Mouse (Mus musculus): ENCODE data around the gene Dhodh.

Gene Dhodh

DNA sequence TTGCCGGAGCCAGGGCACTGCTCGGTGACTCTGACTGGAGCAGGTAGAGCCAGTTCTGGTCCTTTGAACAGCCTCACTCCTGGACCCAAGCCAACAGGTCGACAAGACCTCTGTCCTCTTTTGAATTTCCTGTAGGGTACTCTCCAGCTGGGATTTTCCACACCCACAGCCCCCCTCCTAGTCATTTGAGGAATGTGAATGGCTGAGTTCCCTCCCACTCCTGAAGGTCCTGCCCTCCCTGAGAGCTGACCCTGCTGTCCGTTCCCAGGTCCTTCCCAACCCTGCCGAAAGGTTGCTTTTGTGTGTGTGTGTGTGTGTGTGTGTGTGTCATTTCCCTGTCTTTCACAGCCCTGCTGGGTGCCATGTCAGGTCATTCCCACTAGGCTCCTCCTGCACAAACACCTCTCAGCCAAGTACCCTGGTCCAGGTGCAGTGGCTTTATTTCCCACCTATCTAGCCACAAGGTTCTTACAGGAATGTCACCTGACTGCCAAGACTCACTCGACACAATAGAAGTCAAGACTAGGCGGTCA lies 21.4 kb downstream of the Dhodh start:
- DNase-seq (ENCODE audit: low read depth, low spot score), result no peak

DNA sequence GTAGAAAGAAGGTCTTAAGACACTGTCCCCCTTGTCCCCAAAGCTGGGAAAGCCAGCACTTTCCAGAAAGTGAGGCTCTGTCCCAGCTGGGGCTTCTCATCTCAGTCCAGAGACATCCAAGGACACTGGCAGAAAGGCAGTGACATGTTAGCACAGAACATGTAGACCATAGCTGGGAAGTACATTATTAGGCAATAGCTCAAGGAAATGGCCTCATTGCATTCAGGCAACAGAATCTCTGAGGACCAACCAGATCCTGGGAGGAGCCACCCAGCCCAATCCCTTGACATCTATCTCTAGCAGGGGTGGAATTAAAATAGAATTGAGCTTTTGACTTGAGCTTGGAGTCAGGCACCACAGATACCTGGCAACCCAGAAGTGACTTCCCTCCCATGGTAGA lies 22.8 kb downstream of the Dhodh start:
- DNase-seq (ENCODE audit: low read depth, low spot score), result no peak

DNA sequence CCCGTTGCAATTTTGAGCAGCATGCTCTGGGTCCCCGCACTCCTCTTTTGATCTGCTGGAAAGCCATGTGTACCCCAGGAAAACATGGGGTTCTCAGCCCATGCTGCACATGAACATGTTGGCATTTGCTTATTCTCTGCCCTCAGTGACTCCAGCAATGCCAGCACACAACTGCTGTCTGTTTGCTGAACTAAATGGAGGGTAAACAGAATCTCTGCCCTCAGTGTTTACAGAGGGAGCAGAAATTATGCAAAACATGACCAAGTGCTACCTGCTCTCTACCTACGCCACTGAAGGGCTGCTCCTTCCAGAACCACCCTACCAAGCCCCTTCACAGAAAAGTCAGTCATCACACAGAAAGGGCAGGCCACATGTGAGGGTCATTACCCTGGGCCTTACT lies 23.6 kb downstream of the Dhodh start:
- no peak for DNase-seq (ENCODE audit: low read depth, low spot score)

DNA sequence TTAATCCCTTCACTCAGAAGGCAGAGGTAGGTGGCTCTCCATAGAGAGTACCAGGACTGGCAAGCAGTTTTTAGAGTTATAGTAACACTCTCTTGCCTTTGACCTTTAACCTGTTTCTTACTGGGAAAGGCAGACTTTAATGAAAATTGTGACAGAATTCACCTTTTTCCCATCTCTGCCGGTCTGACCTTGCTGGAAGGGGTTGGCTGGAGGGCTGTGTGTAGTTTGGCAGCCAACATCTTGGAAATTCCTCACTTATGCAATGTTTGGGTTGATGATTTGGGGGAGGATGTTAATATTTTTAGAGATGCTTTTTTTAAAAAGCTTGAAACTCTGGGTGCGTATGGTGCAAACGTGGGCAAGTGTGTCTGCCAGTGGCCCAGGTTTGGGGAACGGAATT lies 24.2 kb downstream of the Dhodh start:
- DNase-seq (ENCODE audit: low read depth, low spot score), result no peak

DNA sequence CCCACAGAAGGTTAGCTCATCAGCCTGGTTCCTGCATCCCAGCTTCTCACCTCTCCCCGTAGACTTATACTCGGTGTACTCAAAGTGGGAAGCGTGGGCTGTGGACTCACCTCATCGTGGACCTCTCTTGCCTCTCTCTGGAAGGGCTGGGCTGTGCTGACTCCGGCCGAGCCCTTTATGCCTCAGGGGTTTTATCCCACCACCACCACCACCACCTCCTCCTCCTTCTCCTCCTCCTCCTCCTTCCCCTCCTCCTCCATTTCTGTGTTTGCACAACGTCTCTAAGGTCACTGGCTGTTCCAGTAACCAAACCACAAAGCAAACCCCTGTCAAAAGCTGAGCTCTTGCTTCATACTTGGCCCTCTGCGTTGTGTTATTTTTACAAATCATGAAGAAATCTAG lies 29.6 kb downstream of the Dhodh start, which contains the start of gene Hp:
TSS of gene Hp (minus strand) at position 273 of the 402 bp plus-strand sequence.
- no peak for DNase-seq (ENCODE audit: low read depth, low spot score)

DNA sequence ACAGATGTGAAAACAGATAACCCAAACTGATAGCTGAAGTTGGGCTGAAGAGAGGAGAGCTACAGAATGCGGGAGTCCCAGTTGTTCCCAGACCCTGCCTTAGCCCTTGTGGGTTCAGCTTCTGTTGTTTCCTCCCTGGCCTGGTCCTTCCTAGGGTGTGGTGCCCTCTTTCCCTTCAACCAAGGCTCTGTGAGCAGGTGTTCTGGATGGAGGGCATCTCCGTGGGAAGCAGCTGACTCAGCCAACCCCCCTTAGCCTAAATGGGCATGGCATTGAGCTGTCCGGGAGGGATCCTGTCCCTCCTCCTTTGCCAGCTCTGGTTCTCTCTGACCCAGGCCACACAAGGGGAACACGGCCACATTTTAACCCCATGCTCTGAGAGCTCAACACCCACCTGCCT lies 32.2 kb downstream of the Dhodh start:
- DNase-seq (ENCODE audit: low read depth, low spot score), result no peak

DNA sequence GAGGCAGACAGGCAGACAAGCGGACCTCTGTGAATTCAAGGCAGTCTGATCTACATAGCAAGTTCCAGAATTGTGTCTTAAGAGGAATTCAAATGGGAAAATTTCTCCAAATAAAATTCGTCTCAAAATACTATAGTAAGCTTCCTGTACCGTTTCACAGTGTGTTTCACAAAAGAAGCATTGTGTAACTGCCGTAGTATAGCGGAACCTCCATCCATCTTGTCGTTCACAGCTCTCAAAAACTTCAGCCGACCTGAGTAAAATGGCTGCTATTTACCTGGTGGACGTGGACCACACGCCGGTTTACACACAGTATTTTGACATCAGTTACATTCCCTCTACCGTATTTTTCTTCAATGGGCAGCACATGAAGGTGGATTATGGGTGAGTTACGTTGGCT lies 37.3 kb downstream of the Dhodh start:
- DNase-seq (ENCODE audit: low read depth, low spot score), result no peak

DNA sequence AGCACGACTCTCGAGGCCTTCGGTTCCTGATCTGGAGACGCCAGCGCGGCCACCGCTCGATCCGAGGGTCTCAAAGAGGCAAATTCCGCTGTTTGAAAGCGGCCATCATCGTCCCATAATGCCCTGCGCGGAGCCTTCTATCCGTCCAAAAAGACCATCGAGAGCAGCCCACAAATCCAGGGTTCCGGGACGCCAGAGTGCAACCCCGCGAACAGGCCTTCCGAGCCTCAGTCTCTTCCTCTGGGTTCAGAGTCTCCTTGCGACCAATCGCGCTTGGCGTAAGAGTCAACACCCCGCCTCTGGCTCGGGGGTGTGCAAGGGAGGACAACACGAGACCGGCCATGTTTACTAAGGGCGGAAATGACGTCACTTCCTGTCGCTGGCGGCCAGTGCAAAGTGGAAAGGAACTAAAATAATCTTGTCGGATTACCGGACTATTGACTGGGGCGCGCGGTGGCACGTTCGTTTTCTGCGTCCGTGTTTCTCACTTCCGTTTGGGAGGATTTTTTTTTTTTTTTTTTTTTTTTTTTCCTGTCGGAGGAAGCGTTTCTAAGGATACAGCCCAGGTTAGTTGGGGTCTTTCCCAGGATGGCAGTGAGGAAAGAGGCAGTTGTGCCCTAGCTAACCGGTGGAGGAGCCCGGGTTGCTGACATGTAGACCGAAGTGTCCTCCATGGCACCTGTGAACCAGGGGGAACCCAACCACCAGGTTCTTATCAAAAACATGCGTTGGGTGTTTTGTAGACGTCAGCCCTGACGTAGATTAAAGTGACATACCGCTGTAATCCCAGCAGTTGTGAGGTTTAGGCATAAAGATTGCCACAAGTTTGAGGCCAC lies 42.8 kb downstream of the Dhodh start, which contains the start of the genes Dhx38 and Txnl4b:
TSS of gene Dhx38 (minus strand) at position 364 of the 836 bp plus-strand sequence.
TSS of gene Txnl4b (plus strand) at position 395 of the 836 bp plus-strand sequence.
- DNase-seq (ENCODE audit: low read depth, low spot score), result peak; percentile 100

DNA sequence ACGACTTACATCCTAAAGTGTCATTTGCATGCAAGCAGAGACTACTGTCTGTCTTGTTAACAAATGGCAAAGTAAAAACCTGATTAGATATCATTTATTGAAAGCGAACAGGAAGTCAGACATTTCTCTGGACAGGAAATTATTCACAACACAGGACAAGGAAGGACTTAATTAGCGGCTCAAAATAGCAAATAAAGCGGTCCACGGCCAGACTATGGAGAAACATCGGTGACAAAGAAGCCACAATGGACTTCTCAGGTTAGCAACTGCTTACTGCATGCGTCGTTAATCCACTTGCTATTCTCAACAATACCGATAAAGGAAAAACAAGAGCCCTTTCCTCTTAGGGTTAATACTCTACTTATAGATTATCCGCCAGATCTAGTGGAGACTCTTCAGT lies 43.7 kb downstream of the Dhodh start:
- DNase-seq (ENCODE audit: low read depth, low spot score), result no peak

DNA sequence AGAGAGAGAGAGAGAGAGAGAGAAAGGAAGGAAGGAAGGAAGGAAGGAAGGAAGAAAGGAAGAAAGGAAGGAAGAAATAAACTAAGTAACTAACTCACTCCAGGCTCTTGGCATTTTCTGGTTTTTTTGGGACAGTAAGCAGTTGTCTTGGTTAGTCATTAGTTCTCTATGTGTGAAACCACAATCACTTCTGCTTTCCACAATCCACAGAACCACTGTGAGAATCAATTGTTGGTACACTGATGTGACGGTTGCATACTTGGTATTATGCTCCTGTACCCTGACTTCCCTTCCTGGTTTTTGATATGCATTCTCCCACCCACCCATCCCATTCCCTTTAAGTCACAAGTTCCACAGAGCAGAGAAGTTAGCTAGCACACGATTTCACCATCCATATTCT lies 44.6 kb downstream of the Dhodh start:
- no peak for DNase-seq (ENCODE audit: low read depth, low spot score)

DNA sequence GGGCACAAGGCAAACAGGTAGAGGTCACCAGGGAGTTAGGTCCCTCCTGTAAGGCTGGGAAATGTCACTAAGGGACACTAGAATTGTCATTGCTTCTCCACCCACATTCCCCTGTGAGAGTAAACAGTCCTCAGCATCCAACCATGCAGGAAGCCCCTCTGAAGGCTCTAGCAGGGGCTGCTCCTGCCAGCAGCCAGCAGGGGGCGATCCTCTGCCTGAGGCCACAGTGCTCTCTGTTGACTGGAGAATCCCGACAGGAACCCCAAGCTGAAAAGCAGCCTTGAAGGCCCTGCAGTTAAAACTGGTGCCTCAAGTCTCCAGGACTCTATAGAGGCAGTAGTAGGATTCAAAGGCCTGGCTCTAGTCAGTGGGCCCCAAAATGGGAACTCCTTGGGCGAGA lies 56.8 kb downstream of the Dhodh start:
- DNase-seq (ENCODE audit: low read depth, low spot score), result peak; percentile 75

DNA sequence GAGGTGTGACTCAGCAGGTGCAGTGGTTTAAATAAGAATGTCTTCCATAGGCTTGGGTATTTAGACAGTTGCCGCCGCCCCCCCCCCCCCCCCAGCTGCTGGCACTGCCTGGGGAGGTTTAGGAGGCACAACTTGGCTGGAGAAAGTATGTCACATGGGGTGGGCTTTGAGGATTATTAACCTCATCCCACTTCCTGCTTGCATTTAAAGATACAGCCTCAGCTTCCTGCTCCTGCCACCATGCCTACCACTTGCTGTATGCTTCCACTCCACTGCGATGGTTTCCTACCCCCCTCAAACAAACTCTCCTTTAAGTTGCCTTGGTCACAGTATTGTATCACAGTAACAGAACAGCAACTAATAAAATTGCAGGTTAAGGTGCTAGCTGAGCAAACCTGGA lies 64.4 kb downstream of the Dhodh start:
- DNase-seq (ENCODE audit: low read depth, low spot score), result no peak

DNA sequence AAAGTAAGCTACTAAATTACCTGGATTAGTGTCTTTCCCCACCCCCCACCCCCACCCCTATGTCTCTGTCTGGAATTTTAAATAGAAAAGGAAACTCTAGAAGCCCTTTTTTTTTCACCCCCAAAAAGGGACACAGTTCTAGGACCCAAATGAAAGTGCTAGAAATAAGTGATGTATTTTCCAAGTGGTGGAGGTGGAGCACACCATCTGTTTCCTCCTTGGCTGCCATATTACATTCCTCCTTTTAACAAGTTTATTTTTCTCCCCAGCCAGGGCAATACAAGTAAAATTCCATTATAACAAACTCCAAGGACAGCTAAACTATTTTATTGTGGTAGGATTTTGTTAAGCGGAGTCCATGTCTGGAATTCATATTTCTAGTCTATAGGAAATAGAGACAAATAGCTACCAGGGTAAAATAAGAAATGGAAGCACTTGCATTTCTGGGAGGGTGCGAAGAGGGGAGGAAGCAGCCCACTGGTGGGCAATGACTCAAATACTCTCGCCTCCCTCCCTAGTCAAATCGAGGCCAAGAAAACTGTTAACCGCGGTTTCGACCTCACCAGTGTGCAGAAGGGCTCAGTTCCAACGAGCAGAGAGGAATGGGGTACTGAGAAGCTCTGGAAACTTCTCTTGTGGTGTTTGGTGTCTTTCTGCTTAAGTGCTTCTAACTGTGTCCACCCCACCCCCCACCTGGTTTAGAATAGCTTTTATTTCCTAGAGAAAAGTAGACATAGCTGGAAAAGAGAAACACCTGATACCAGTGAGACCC lies 65.5 kb downstream of the Dhodh start:
- DNase-seq (ENCODE audit: low read depth, low spot score), result no peak

DNA sequence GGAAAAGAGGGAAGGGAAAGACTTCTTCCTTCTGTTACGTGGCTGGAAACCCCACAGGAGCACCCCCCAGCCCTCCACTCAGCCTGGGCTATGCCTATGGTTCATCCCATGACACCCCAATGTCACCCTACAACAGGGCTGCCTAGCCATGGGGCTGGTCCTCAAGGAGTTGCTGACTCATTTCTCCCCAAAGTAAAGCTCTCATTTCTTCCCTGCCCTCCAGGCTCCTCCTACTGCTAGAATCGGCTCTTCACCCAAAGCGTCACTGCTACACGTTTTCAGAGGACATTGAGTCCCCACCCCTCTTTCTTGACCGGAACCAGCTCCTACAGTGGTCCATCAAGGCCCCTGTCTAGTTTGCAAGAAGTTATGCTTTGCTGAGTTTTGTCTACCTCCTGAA lies 66.3 kb downstream of the Dhodh start:
- no peak for DNase-seq (ENCODE audit: low read depth, low spot score)

Data from ES-CJ7 (cell line).